Mouse (Mus musculus): ENCODE results near the gene Scyl2. TPM values are rescaled to one million over a fixed set of nuclear protein-coding genes. Genes with fewer than 3 reads are reported as not detected.

The Scyl2 gene
- polyA plus RNA-seq, 1 experiment, result 21.3 TPM

DNA sequence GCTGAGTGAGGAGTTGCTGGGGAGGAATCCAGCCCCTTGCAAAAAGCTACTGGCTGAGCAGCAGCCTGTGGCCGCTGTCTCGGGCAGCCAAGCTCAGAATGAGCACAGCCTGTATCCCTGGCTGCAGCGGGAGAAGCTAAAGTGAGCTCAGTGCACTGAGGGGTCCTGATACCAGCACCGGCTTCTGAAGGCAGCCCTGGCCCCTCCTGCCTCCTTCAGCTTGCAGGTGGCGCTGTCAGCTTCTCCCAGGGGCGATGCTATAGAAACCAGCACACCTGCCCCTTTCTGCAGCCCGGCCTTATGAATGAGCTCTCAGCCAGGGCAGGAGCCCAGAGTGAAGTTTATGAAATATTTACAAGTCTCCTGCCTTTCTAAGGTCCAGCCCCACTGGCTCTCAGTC is 65.0 kb downstream of the Scyl2 start, which contains the start of gene Slc17a8:
Gene Slc17a8 (minus strand): TSS at position 125 of the 400 bp plus-strand sequence.
- TF ChIP-seq CTCF (conservative IDR thresholded peaks at IDR 0.05; ENCODE audit: insufficient read depth, insufficient read length, low read depth, low read length) (no peak), POLR2A (IDR thresholded peaks at IDR 0.05; ENCODE audit: low read depth, low read length) (no peak)
- peaks cover 3% of the 10 kb centered on the region; the same call in 1 of the 2 replicates for H3K4me1 ChIP-seq (ENCODE audit: control insufficient read depth, insufficient read depth, low read length)
- H3K36me3 ChIP-seq (ENCODE audit: control insufficient read depth, insufficient read depth, low read length), result no peaks in the 10 kb centered on the region
- H3K27ac ChIP-seq (ENCODE audit: insufficient read depth, low read depth, low read length), result no peak within 1 kb of the TSS
- WGBS, result 39% methylated on average over 7 of the region's 7 CpGs
- H3K27me3 ChIP-seq (replicated peaks; ENCODE audit: control insufficient read depth, insufficient read depth, low read length), result no peaks in the 10 kb centered on the region
- no peak within 1 kb of the TSS for H3K4me3 ChIP-seq (ENCODE audit: insufficient read depth, low read depth, low read length)
- DNase-seq, result no peak

DNA sequence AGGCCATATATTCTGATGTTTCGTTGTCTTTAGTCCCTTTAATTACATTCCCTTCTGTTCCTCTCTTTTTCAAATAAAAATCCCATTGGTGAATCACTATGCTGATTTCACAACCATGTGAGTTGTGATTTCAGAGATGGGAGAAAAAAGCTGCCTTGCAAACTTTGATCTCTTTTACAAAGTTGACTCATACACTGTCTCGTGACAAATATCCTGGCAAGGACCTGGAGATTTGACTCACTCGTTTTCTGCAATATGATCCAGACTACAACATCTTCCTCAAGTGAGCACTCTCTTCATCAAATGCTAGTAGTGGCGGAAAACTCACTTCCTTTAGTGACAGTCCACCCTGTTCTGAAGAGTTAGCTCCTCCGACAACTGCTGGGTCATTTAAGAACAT is 86.8 kb downstream of the Scyl2 start:
- TF ChIP-seq POLR2A (IDR thresholded peaks at IDR 0.05; ENCODE audit: low read depth, low read length), result no peak
- no peak for TF ChIP-seq CTCF (conservative IDR thresholded peaks at IDR 0.05; ENCODE audit: insufficient read depth, insufficient read length, low read depth, low read length)
- no peak overlapping the region for H3K27ac ChIP-seq (ENCODE audit: insufficient read depth, low read depth, low read length)
- H3K4me1 ChIP-seq (ENCODE audit: control insufficient read depth, insufficient read depth, low read length), result no peaks in the 10 kb centered on the region
- H3K4me3 ChIP-seq (ENCODE audit: insufficient read depth, low read depth, low read length), result no peak overlapping the region
- no peak for DNase-seq
- no peaks in the 10 kb centered on the region for H3K27me3 ChIP-seq (replicated peaks; ENCODE audit: control insufficient read depth, insufficient read depth, low read length)
- H3K36me3 ChIP-seq (ENCODE audit: control insufficient read depth, insufficient read depth, low read length), result no peaks in the 10 kb centered on the region
- WGBS, result 61% methylated on average over 5 of the region's 5 CpGs

DNA sequence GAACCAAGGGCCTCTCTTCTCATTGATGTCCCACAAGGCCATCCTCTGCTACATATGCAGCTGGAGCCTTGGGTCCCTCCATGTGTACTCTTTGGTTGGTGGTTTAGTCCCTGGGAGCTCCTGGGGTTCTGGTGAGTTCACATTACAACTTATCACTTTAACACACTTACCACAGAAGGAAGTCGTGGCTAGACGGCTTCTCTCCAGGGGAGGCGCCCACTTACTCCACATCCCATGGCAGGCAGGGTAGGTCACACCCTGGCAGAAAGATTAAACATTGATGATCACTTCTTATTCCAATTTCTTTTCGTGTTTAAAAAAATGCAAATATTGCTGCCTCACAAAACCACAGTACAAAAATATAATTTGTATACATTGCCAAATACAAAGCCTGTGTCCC is 88.8 kb downstream of the Scyl2 start:
- H3K27ac ChIP-seq (ENCODE audit: insufficient read depth, low read depth, low read length), result no peak overlapping the region
- no peak overlapping the region for H3K4me3 ChIP-seq (ENCODE audit: insufficient read depth, low read depth, low read length)
- no peaks in the 10 kb centered on the region for H3K4me1 ChIP-seq (ENCODE audit: control insufficient read depth, insufficient read depth, low read length)
- H3K27me3 ChIP-seq (replicated peaks; ENCODE audit: control insufficient read depth, insufficient read depth, low read length), result no peaks in the 10 kb centered on the region
- TF ChIP-seq CTCF (conservative IDR thresholded peaks at IDR 0.05; ENCODE audit: insufficient read depth, insufficient read length, low read depth, low read length) (no peak), POLR2A (IDR thresholded peaks at IDR 0.05; ENCODE audit: low read depth, low read length) (no peak)
- 79% methylated on average over 4 of the region's 4 CpGs for WGBS
- H3K36me3 ChIP-seq (ENCODE audit: control insufficient read depth, insufficient read depth, low read length), result no peaks in the 10 kb centered on the region
- DNase-seq, result no peak

DNA sequence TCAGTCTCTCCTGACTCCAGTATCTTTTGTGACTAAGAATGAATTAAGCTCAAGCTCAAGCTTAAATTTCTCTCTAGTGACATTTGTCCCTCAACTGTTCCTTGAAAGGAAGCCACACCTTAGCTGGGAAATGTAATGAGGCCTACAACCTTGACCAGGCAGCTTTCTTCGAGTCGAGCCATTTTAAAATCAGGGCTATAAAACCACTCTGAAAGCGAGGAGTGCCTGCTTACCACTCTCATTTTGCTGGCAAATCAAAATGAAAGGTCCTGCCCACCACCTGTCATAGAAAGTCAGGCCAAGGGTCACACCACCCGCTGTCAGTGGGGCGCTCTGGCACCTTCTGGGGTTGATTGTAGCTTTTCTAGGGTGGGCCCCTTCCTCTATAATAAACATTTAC is 90.2 kb downstream of the Scyl2 start:
- TF ChIP-seq POLR2A (IDR thresholded peaks at IDR 0.05; ENCODE audit: low read depth, low read length) (no peak), CTCF (conservative IDR thresholded peaks at IDR 0.05; ENCODE audit: insufficient read depth, insufficient read length, low read depth, low read length) (no peak)

GRCm38 (mm10) chr10:89595514-89595913 is 90.6 kb downstream of the Scyl2 start:
- Histone ChIP-seq H3K36me3 (ENCODE audit: control insufficient read depth, insufficient read depth, low read length) (no peaks in the 10 kb centered on the region), H3K4me1 (ENCODE audit: control insufficient read depth, insufficient read depth, low read length) (no peaks in the 10 kb centered on the region), H3K27ac (ENCODE audit: insufficient read depth, low read depth, low read length) (no peak overlapping the region), H3K4me3 (ENCODE audit: insufficient read depth, low read depth, low read length) (no peak overlapping the region), H3K27me3 (replicated peaks; ENCODE audit: control insufficient read depth, insufficient read depth, low read length) (no peaks in the 10 kb centered on the region)
- 76% methylated on average over 1 of the region's 1 CpGs for WGBS
- no peak for TF ChIP-seq POLR2A (IDR thresholded peaks at IDR 0.05; ENCODE audit: low read depth, low read length)
- TF ChIP-seq CTCF (conservative IDR thresholded peaks at IDR 0.05; ENCODE audit: insufficient read depth, insufficient read length, low read depth, low read length), result no peak
- no peak for DNase-seq

More for the DNA sequence above, 90.2 kb downstream of the Scyl2 start:
- no peak for DNase-seq
- H3K27me3 ChIP-seq (replicated peaks; ENCODE audit: control insufficient read depth, insufficient read depth, low read length), result no peaks in the 10 kb centered on the region
- H3K4me3 ChIP-seq (ENCODE audit: insufficient read depth, low read depth, low read length), result no peak overlapping the region
- 77% methylated on average over 5 of the region's 5 CpGs for WGBS
- no peaks in the 10 kb centered on the region for H3K4me1 ChIP-seq (ENCODE audit: control insufficient read depth, insufficient read depth, low read length)
- no peaks in the 10 kb centered on the region for H3K36me3 ChIP-seq (ENCODE audit: control insufficient read depth, insufficient read depth, low read length)
- no peak overlapping the region for H3K27ac ChIP-seq (ENCODE audit: insufficient read depth, low read depth, low read length)

- H3K27ac ChIP-seq (ENCODE audit: insufficient read depth, low read depth, low read length), result no peak overlapping the region
- H3K4me3 ChIP-seq (ENCODE audit: insufficient read depth, low read depth, low read length), result no peak overlapping the region
- no peaks in the 10 kb centered on the region for H3K36me3 ChIP-seq (ENCODE audit: control insufficient read depth, insufficient read depth, low read length)
- no peak for TF ChIP-seq POLR2A (IDR thresholded peaks at IDR 0.05; ENCODE audit: low read depth, low read length)
- no peak for TF ChIP-seq CTCF (conservative IDR thresholded peaks at IDR 0.05; ENCODE audit: insufficient read depth, insufficient read length, low read depth, low read length)
- 90% methylated on average over 4 of the region's 4 CpGs for WGBS
- no peaks in the 10 kb centered on the region for H3K27me3 ChIP-seq (replicated peaks; ENCODE audit: control insufficient read depth, insufficient read depth, low read length)
- no peak for DNase-seq
- H3K4me1 ChIP-seq (ENCODE audit: control insufficient read depth, insufficient read depth, low read length), result no peaks in the 10 kb centered on the region
Observed at GRCm38 (mm10) chr10:89594309-89594708, 91.8 kb downstream of the Scyl2 start.

- WGBS, result 67% methylated on average over 4 of the region's 4 CpGs
- no peak for TF ChIP-seq CTCF (conservative IDR thresholded peaks at IDR 0.05; ENCODE audit: insufficient read depth, insufficient read length, low read depth, low read length)
- TF ChIP-seq POLR2A (IDR thresholded peaks at IDR 0.05; ENCODE audit: low read depth, low read length), result no peak
- Histone ChIP-seq H3K36me3 (ENCODE audit: control insufficient read depth, insufficient read depth, low read length) (no peaks in the 10 kb centered on the region), H3K4me3 (ENCODE audit: insufficient read depth, low read depth, low read length) (no peak overlapping the region), H3K27me3 (replicated peaks; ENCODE audit: control insufficient read depth, insufficient read depth, low read length) (no peaks in the 10 kb centered on the region), H3K4me1 (ENCODE audit: control insufficient read depth, insufficient read depth, low read length) (no peaks in the 10 kb centered on the region), H3K27ac (ENCODE audit: insufficient read depth, low read depth, low read length) (no peak overlapping the region)
- no peak for DNase-seq
Observed at GRCm38 (mm10) chr10:89592797-89593196, 93.3 kb downstream of the Scyl2 start.

Data from kidney, adult 2 months (tissue).